Mouse (Mus musculus): Measurements from ENCODE around the gene Ubald2.

Ubald2 gene

GRCm38 (mm10) chr11:116432593-116433355, 1.1 kb upstream of the Ubald2 start:
- no peak for DNase-seq (ENCODE audit: low read depth, low spot score)

DNA sequence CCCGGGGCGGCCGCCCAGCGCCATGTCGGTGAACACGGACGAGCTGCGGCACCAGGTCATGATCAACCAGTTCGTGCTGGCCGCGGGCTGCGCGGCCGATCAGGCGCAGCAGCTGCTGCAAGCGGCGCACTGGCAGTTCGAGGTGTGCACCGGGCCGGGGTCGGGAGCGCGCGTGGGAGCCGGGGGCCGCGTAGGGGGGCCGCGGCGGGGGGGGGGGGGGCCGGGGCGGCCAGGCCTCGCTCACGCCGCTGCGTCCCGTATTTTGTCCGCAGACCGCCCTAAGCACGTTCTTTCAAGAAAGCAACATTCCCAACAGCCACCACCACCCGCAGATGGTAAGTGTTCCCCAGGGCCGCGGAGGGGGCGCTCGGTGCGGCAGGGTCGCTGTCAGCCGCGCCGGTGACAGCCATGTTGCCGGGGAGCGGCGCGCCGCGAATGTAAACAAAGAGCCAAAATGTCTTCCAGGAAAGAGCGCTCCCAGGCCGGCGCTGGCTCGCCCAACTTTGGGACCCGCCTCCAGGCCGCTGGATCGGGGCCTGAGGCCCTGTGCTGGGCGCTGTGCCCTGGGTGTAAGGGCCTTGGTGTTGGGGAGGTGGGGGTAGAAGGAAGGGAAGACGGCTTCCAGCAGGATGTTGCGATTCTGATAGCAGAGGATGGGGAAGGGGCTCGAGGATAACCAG, 533 bp downstream of the Ubald2 start:
- DNase-seq (ENCODE audit: low read depth, low spot score) = peak; percentile 87

GRCm38 (mm10) chr11:116434967-116435752, 1.3 kb downstream of the Ubald2 start:
- DNase-seq (ENCODE audit: low read depth, low spot score) = peak; percentile 42

DNA sequence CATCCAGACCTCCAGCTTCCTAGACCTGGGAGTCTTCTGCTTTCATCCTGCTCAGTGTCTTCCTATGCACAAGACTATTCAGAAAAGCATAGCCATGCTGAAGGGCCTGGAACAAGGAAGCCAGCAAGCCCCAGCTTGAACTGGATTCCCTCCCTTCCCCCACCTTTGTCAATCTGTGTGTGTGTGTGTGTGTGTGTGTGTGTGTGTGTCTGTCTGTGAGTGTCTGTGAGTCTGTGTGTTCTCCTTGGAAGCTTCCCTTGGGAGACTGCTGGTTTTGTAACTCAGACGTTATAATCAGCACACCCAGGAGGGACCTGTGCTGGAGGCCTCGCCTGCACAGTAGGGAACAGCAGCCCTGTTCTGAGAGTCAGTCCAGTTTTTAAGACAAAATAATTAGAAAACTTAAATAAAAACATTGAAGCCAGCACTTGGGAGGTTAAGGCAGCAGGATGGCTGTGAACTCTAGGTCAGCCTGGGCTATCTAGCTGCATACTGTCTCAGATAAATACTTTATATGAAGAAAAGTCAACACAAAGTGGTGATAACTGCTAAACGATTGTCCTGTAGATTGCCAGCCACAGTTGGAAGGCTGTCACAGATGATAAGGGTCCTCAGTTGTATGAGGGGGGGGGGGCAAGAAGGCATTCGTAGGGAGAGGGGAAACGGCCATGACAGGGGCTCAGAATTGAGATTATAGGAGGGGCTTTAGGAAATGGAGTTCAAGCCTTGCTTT, 2.3 kb downstream of the Ubald2 start:
- DNase-seq (ENCODE audit: low read depth, low spot score) = peak; percentile 63

GRCm38 (mm10) chr11:116436725-116437331, 2.9 kb downstream of the Ubald2 start:
- peak; percentile 88 for DNase-seq (ENCODE audit: low read depth, low spot score)

DNA sequence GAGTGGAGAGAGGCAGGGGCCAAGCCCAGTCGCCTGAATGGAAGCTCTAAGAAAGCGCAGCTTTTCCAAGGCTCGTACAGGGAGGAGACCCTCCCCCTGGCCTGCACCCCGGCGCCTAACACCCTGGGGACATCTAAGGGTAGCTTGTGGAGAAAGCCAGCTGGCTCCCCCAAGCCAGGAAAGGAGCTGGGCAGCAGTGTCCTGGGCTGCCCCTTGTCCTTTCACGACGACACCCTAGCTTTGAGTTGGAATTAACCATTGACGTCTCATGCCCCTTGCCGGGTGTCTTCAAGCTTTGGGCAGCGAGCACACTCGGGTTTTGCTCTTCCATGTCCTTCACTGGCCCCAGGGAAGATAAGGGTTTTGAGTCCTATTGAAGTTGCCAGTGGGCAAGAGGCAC, 3.6 kb downstream of the Ubald2 start:
- DNase-seq (ENCODE audit: low read depth, low spot score) = no peak

DNA sequence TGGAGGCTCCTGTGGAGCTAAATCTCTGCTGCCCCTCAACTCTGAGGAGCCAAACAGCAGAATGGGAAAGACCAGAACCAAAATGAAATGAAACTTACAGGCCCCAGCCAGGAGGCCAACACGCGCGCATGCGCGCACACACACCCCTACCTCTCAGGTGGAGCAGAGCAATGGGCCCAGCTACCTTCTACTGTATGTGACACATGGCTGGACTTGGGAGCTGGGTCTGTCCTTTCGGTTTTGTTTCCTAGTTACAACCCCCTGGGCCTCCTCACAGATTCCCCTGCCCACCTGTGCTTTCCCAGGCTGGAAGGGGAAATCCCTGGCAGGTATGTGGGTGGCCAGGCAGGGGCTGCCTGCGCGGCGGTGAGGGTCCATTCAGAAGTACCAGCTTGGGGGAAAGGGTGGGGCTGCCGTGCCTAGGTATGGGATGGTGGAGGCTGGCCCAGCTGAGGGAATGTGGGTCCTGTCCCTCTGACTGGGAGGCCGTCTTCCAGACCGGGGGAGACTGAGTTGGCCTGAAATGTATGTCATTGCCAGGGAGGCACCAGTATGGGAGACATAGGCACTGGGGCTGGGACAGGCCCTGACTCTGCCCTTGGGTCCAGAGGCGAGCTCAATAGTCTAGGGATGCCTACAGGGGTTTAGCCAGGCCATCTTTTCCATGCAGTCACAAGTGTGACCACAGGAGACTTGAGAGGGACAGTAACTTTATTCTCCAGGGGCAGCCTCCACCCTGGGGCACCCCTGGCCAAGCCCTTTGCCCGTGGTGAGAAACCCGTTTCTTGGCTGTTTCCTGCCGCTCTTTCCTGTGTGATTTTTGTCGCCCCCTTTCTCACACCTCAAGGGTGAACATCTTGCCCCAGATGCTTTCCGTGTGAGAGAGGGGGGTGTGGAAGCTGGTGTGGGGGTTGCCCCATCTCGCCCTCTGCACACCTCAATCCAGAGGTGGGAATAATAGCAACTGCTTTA, 5.7 kb downstream of the Ubald2 start:
- DNase-seq (ENCODE audit: low read depth, low spot score) = no peak

- no peak for DNase-seq (ENCODE audit: low read depth, low spot score)
These were observed 6.6 kb downstream of the Ubald2 start for GRCm38 (mm10) chr11:116440408-116441068.

- no peak for DNase-seq (ENCODE audit: low read depth, low spot score)
These were observed 8.4 kb downstream of the Ubald2 start for GRCm38 (mm10) chr11:116442129-116442866.

- DNase-seq (ENCODE audit: low read depth, low spot score) = no peak
These were observed 8.9 kb downstream of the Ubald2 start for GRCm38 (mm10) chr11:116442867-116443177.

GRCm38 (mm10) chr11:116443311-116443710, 9.4 kb downstream of the Ubald2 start:
- DNase-seq (ENCODE audit: low read depth, low spot score) = no peak

DNA sequence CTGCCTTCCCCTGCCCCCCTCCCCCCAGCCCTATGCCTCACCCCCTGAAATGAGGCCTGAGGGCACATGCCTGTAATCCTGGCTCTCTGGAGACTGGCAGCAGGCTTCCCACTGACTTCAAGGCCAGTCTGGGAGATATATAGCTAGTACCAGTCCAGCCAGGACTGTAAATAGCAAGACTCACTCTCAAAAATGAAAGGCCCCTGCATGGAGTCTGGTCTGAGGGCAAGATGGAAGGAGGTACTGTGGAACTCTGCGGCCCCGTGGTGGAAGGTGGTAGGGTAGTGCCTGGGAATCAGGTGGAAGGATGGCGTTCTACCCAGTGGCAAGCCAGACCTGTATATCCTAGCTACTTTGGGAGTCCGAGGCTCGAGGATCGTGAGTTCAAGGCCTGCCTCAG, 10.0 kb downstream of the Ubald2 start:
- no peak for DNase-seq (ENCODE audit: low read depth, low spot score)

GRCm38 (mm10) chr11:116445596-116446307, 11.9 kb downstream of the Ubald2 start:
- DNase-seq (ENCODE audit: low read depth, low spot score) = peak; percentile 94

- no peak for DNase-seq (ENCODE audit: low read depth, low spot score)
These were observed 12.5 kb downstream of the Ubald2 start for GRCm38 (mm10) chr11:116446308-116446887.

DNA sequence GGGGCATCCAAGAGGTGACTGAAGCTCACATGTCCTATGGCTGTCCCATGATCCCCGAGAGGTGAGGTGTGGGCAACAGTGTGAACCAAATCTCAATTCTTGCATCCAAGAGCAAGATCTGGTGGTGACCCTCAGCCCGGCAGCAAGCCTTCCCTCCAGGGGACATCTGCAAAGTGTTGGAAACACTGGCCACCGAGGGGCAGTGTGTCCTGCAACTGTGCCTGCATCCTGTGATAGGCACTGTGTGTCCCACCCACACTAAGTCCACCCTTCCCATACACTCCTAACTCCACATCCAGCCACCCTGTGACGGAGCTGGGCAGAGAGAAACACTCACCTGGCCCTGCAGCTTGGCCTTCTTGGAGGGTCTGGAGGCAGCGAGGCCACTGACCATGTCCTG, 13.9 kb downstream of the Ubald2 start:
- DNase-seq (ENCODE audit: low read depth, low spot score) = no peak

DNA sequence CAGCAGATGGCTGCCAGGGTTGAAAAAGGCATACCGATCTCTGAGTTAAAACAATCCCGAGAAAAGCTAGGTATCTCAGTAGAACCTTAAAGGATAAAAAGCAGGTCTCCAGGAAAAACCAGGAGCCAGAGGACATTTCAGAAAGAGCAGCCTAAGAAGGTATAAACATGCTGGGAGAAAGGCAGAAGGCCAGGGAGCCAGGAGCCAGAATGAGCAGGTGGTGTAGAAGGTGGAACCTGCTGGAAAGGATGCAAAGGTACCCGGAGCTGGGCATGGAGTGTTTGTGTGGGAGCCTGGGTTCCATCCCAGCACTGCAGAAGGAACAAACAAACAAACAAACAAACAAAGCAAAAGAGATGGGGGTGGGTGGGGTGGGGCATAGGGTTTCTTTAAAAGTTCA, 15.4 kb downstream of the Ubald2 start:
- no peak for DNase-seq (ENCODE audit: low read depth, low spot score)

GRCm38 (mm10) chr11:116453889-116454288, 20.0 kb downstream of the Ubald2 start:
- DNase-seq (ENCODE audit: low read depth, low spot score) = no peak

- DNase-seq (ENCODE audit: low read depth, low spot score) = no peak
These were observed 22.3 kb downstream of the Ubald2 start for GRCm38 (mm10) chr11:116456234-116456633.
